Mouse (Mus musculus) G1E (cell line): ENCODE results near the gene Zfp653. TPM values are rescaled to one million over a fixed set of nuclear protein-coding genes. Genes with fewer than 3 reads are reported as not detected.

Experiments
- ATAC-seq: 2 replicates; pipeline ENCODE4 v1.8.0; 2016; ENCODE audit warnings: mild to moderate bottlenecking; ENCODE audit not compliant: insufficient number of reproducible peaks, poor library complexity, low FRiP score, severe bottlenecking; ENCODE audit errors: extremely low read depth
- DNase-seq: peaks from one replicate; pipeline ENCODE4 v3.0.0; 2012; ENCODE audit warnings: low spot score
- H3K27me3 ChIP-seq: 2 replicates; pipeline ENCODE4 v1.6.1; 2012; ENCODE audit warnings: mild to moderate bottlenecking, low read length, inconsistent platforms; ENCODE audit not compliant: insufficient read depth
- H3K36me3 ChIP-seq: replicated peaks from 2 replicates; pipeline ENCODE3; 2012; ENCODE audit warnings: mild to moderate bottlenecking, inconsistent platforms
- H3K4me1 ChIP-seq: 2 replicates; pipeline ENCODE4 v1.6.1; 2012; ENCODE audit warnings: low read depth, low read length, inconsistent platforms, mixed read lengths; ENCODE audit not compliant: insufficient read depth
- H3K4me3 ChIP-seq: 2 replicates; pipeline ENCODE4 v1.5.1; 2012; ENCODE audit warnings: low read depth, mild to moderate bottlenecking, inconsistent platforms, low read length, moderate library complexity, mixed read lengths
- H3K9me3 ChIP-seq: replicated peaks from 2 replicates; pipeline ENCODE4 v1.6.1; 2012; ENCODE audit warnings: inconsistent platforms
- CTCF ChIP-seq: IDR thresholded peaks from 2 replicates; pipeline ENCODE4 v1.5.1; 2012; ENCODE audit warnings: low read depth, low read length, inconsistent platforms, mixed read lengths
- GATA1 ChIP-seq: IDR thresholded peaks from 2 replicates; pipeline ENCODE4 v1.6.1; 2012; ENCODE audit warnings: borderline replicate concordance, low read length, inconsistent platforms, mixed read lengths
- GATA2 ChIP-seq: IDR thresholded peaks from 2 replicates; pipeline ENCODE4 v1.6.1; 2012; ENCODE audit warnings: low read depth, low read length, inconsistent platforms, borderline replicate concordance
- POLR2AphosphoS5 ChIP-seq: IDR thresholded peaks from 2 replicates; pipeline ENCODE4 v1.6.1; 2012; ENCODE audit warnings: low read depth, low read length, inconsistent platforms; ENCODE audit not compliant: insufficient replicate concordance
- TAL1 ChIP-seq: conservative IDR thresholded peaks from 2 replicates; pipeline ENCODE4 v1.6.1; 2012; ENCODE audit warnings: low read depth, low read length, inconsistent platforms, mixed read lengths
- polyA plus RNA-seq: library from polyadenylated mRNA; stranded (reverse); fragments of >175 nt; gene quantifications from 2 replicates; pipeline ENCODE4 v1.2.3, GENCODE M21; 2012
- total RNA-seq, 2 experiments: library from RNA; stranded (forward) in 1 of 2; stranded (reverse) in 1 of 2; fragments of 200-1000 nt in 1 of 2; fragments of >200 nt in 1 of 2; fragmentation: Nextera tagmentation in 1 of 2; gene quantifications; 2 replicates each; pipeline ENCODE4 v1.2.3; 2014 to 2017

Gene Zfp653
- total and polyA plus RNA-seq, 3 experiments = 7.3 to 19.0 (median 9.1) TPM

- ATAC-seq (no peak), DNase-seq (no peak)
- H3K27me3 ChIP-seq = peaks cover 32% of the 10 kb centered on the region
- H3K36me3 ChIP-seq = no peaks in the 10 kb centered on the region
- H3K9me3 ChIP-seq = peaks cover 18% of the 10 kb centered on the region
- no peak overlapping the region for H3K4me3 ChIP-seq
- H3K4me1 ChIP-seq = peaks cover 9% of the 10 kb centered on the region
- TF ChIP-seq POLR2AphosphoS5 = no peak
- no peak for TF ChIP-seq GATA2
- TF ChIP-seq GATA1 = no peak
- TF ChIP-seq CTCF = no peak
- TF ChIP-seq TAL1 = no peak
Observed at GRCm38 (mm10) chr9:22049315-22049714, 21.9 kb downstream of the Zfp653 start.

- peaks cover 36% of the 10 kb centered on the region for H3K27me3 ChIP-seq
- TF ChIP-seq POLR2AphosphoS5 (no peak), GATA1 (no peak), CTCF (no peak), GATA2 (no peak), TAL1 (no peak)
Observed at GRCm38 (mm10) chr9:22047329-22047728, 23.8 kb downstream of the Zfp653 start.

GRCm38 (mm10) chr9:22041832-22042231, 29.3 kb downstream of the Zfp653 start:
- no peak overlapping the region for H3K4me3 ChIP-seq
- H3K4me1 ChIP-seq = no peaks in the 10 kb centered on the region
- no peaks in the 10 kb centered on the region for H3K36me3 ChIP-seq
- ATAC-seq (no peak), DNase-seq (no peak)
- no peak for TF ChIP-seq GATA1
- no peak for TF ChIP-seq CTCF
- TF ChIP-seq TAL1 = no peak
- no peak for TF ChIP-seq POLR2AphosphoS5
- TF ChIP-seq GATA2 = no peak
- H3K27me3 ChIP-seq = peaks cover 27% of the 10 kb centered on the region
- peaks cover 3% of the 10 kb centered on the region; the same call in 1 of the 2 replicates for H3K9me3 ChIP-seq

More at GRCm38 (mm10) chr9:22047329-22047728, 23.8 kb downstream of the Zfp653 start:
- Histone ChIP-seq H3K36me3 (no peaks in the 10 kb centered on the region), H3K9me3 (peaks cover 18% of the 10 kb centered on the region), H3K4me1 (peaks cover 8% of the 10 kb centered on the region; the same call in 1 of the 2 replicates), H3K4me3 (no peak overlapping the region)
- no peak for DNase-seq
- no peak for ATAC-seq

- TF ChIP-seq GATA2 (no peak), CTCF (no peak), POLR2AphosphoS5 (no peak), TAL1 (no peak), GATA1 (no peak)
- H3K36me3 ChIP-seq = no peaks in the 10 kb centered on the region
- no peaks in the 10 kb centered on the region for H3K4me1 ChIP-seq
- ATAC-seq = no peak
- H3K9me3 ChIP-seq = peaks cover 3% of the 10 kb centered on the region; the same call in 1 of the 2 replicates
- peaks cover 34% of the 10 kb centered on the region for H3K27me3 ChIP-seq
- no peak for DNase-seq
- H3K4me3 ChIP-seq = no peak overlapping the region
Observed at GRCm38 (mm10) chr9:22037826-22038225, 33.4 kb downstream of the Zfp653 start.

GRCm38 (mm10) chr9:22035300-22036044, 35.7 kb downstream of the Zfp653 start:
- no peak for TF ChIP-seq CTCF
- TF ChIP-seq GATA2 = no peak
- no peak for TF ChIP-seq POLR2AphosphoS5
- TF ChIP-seq GATA1 = no peak
- TF ChIP-seq TAL1 = no peak
- Histone ChIP-seq H3K4me3 (no peak overlapping the region), H3K4me1 (no peaks in the 10 kb centered on the region), H3K36me3 (no peaks in the 10 kb centered on the region), H3K27me3 (peaks cover 27% of the 10 kb centered on the region), H3K9me3 (peaks cover 3% of the 10 kb centered on the region; the same call in 1 of the 2 replicates)
- no peak for ATAC-seq
- no peak for DNase-seq

- no peak for ATAC-seq
- Histone ChIP-seq H3K4me3 (no peak overlapping the region), H3K4me1 (peaks cover 6% of the 10 kb centered on the region), H3K36me3 (no peaks in the 10 kb centered on the region), H3K27me3 (peaks cover 43% of the 10 kb centered on the region), H3K9me3 (no peaks in the 10 kb centered on the region)
- TF ChIP-seq POLR2AphosphoS5 (no peak), GATA2 (no peak), TAL1 (no peak)
- DNase-seq = no peak
Observed at GRCm38 (mm10) chr9:22030386-22030785, 40.8 kb downstream of the Zfp653 start.
